Mouse (Mus musculus): Measurements from ENCODE around the gene Rgl1. TPM values are rescaled to one million over a fixed set of nuclear protein-coding genes. Genes with fewer than 3 reads are reported as not detected.

The Rgl1 gene
- polyA plus RNA-seq, 1 experiment from 2014 or later = 13.9 TPM

DNA sequence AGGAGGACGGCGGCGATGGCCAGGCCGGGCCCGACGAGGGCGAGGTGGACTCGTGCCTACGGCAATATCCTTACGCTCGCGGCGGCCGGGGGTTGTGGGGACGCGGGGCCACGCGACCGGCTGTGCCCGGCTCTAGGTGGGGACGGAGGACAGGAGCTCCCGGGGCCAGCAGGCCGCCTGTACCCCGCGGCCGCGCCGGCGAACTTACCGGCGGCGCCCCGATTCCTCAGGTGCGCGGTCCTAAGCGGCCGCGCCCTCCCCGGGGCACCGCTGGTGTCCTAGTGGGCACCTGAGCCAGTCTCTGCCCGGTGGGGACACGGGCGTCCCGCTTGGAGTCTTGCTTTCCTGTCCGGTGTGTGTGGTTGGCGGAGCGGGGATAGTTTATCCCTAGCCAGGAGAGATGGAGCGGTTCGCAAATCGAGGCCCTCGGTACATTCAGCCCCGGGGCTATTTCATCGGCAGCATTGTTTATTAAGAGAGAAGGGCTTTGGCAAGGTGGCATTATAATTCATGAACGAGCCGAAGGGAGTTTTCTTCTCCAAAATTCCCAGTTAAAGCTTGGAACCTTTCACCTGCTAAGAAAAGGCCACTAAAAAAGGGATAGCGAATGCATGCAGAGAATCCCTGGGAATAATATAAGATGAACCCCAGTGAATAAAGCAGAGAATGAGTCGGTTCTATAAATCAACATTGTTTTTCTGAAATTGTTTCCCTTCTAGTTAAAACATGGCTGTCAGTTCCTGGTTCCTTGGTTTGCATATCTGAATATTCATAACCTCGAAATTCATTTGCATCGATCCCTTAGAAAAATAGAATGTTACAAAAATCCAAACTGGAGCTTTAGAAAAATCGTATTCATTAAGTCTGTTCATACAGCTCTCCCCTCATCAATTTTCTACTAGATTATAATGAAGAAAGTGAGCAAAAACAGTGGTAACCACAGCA is 925 bp upstream of the Rgl1 start:
- peak overlapping the region; percentile 91 for H3K27ac ChIP-seq (ENCODE audit: low read length)
- peak; percentile 75 for ATAC-seq
- WGBS = under 1% methylated on average over 58 of the region's 60 CpGs
- H3K36me3 ChIP-seq (ENCODE audit: control insufficient read depth, insufficient read depth, low read length) = peaks cover 6% of the 10 kb centered on the region; the same call in 1 of the 2 replicates
- peaks cover 20% of the 10 kb centered on the region for H3K4me1 ChIP-seq (ENCODE audit: control insufficient read depth, insufficient read depth, low read length)
- H3K9me3 ChIP-seq (replicated peaks; ENCODE audit: control insufficient read depth, low read length, poor library complexity, severe bottlenecking) = no peaks in the 10 kb centered on the region
- peak overlapping the region; percentile 98 for H3K4me3 ChIP-seq (ENCODE audit: low read depth, low read length)
- H3K4me2 ChIP-seq (ENCODE audit: low read length) = peak overlapping the region; percentile 62
- no peaks in the 10 kb centered on the region for H3K27me3 ChIP-seq (ENCODE audit: control insufficient read depth, insufficient read depth, low read depth, low read length)
- H3K9ac ChIP-seq (ENCODE audit: low read depth, low read length) = peak overlapping the region; percentile 97

DNA sequence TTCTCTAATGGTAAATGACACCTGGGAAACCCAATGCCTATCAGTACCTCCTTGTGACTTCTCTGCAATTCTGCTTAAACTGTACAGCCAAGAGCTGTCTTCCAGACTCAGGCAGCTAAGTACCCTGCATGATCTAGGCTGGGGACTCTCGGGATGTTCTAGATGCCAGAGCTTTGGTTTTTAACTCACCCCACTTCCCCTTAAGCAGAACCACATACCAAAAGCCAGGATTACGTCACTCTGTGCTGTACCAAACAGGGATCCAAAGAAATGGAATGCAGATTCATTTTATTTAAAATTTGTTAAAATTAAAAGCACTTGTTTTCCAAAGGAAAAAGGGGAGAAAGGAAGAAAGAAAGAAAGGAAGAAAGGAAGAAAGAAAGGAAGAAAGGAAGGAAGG is 4.4 kb downstream of the Rgl1 start:
- no peak overlapping the region for H3K9ac ChIP-seq (ENCODE audit: low read depth, low read length)
- no peaks in the 10 kb centered on the region for H3K9me3 ChIP-seq (replicated peaks; ENCODE audit: control insufficient read depth, low read length, poor library complexity, severe bottlenecking)
- H3K36me3 ChIP-seq (ENCODE audit: control insufficient read depth, insufficient read depth, low read length) = no peaks in the 10 kb centered on the region
- H3K4me3 ChIP-seq (ENCODE audit: low read depth, low read length) = no peak overlapping the region
- peaks cover 8% of the 10 kb centered on the region for H3K4me1 ChIP-seq (ENCODE audit: control insufficient read depth, insufficient read depth, low read length)
- no peak overlapping the region for H3K27ac ChIP-seq (ENCODE audit: low read length)
- 89% methylated on average over 2 of the region's 2 CpGs for WGBS
- no peak overlapping the region for H3K4me2 ChIP-seq (ENCODE audit: low read length)
- no peak for ATAC-seq
- H3K27me3 ChIP-seq (ENCODE audit: control insufficient read depth, insufficient read depth, low read depth, low read length) = no peaks in the 10 kb centered on the region

DNA sequence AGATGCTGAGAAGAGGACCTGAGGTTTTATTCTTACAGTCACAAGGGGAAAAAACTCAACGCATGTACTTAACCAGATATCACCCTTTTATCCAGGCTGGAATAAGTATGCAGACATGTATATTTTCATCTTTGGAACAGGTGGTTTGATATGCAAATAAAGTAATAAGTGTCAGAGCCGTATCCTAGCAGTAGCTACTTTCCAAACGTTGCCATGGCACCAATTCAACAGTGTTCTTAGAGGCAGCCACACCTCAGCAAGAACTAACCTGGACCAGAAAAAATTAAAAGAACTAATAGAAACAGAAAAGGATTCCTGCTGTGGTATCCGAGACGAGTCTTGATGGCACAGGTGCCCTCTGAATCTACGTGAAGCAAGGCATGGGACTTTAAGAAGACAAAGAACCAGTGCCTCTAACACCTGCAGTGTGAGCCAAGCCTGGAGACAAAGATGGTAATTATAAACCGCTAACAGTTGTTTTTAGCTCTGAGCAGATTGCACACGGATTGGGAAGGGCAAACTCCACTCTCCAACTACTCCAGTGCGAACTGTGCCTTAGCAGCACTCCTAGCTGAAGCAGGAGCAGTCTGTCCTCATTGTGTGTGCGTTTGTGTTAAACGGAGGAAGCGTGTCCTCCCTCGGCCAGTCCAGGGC is 15.7 kb downstream of the Rgl1 start, which contains the start of gene Apobec4:
TSS of gene Apobec4 (plus strand) at position 240 of the 654 bp plus-strand sequence.
- Histone ChIP-seq H3K9me3 (replicated peaks; ENCODE audit: control insufficient read depth, low read length, poor library complexity, severe bottlenecking) (no peaks in the 10 kb centered on the region), H3K4me1 (ENCODE audit: control insufficient read depth, insufficient read depth, low read length) (peaks cover 10% of the 10 kb centered on the region), H3K27me3 (ENCODE audit: control insufficient read depth, insufficient read depth, low read depth, low read length) (no peaks in the 10 kb centered on the region), H3K36me3 (ENCODE audit: control insufficient read depth, insufficient read depth, low read length) (no peaks in the 10 kb centered on the region), H3K4me2 (ENCODE audit: low read length) (peak within 1 kb of the TSS; percentile 20; the same call in 1 of the 2 replicates), H3K27ac (ENCODE audit: low read length) (peak within 1 kb of the TSS; percentile 19), H3K9ac (ENCODE audit: low read depth, low read length) (peak within 1 kb of the TSS; percentile 41; the same call in 1 of the 2 replicates), H3K4me3 (ENCODE audit: low read depth, low read length) (no peak within 1 kb of the TSS)
- peak; percentile 46; the same call in 1 of the 2 replicates for ATAC-seq
- 45% methylated on average over 13 of the region's 13 CpGs for WGBS

DNA sequence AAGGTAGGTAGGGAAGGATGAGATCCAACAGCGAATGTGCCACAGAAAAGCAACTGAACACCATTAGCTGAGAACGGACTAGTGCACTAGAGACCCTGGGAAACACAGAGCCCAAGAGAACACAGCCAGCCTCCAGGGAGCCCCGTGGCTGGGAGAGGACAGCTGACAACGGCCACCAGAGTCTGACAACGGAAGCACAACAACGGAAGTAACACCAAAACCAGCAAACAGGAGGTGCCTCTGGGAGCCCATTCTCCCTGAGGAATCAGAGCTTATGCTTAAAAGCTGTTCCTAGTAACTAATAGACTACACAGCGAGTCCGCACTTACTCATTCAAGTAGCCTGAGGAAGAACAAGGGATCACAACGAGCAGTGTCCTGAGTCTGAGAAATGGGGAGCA is 16.9 kb downstream of the Rgl1 start:
- H3K27ac ChIP-seq (ENCODE audit: low read length) = no peak overlapping the region
- peaks cover 10% of the 10 kb centered on the region for H3K4me1 ChIP-seq (ENCODE audit: control insufficient read depth, insufficient read depth, low read length)
- no peaks in the 10 kb centered on the region for H3K36me3 ChIP-seq (ENCODE audit: control insufficient read depth, insufficient read depth, low read length)
- WGBS = 72% methylated on average over 9 of the region's 9 CpGs
- H3K4me3 ChIP-seq (ENCODE audit: low read depth, low read length) = no peak overlapping the region
- no peak overlapping the region for H3K9ac ChIP-seq (ENCODE audit: low read depth, low read length)
- H3K27me3 ChIP-seq (ENCODE audit: control insufficient read depth, insufficient read depth, low read depth, low read length) = no peaks in the 10 kb centered on the region
- no peak overlapping the region for H3K4me2 ChIP-seq (ENCODE audit: low read length)
- no peaks in the 10 kb centered on the region for H3K9me3 ChIP-seq (replicated peaks; ENCODE audit: control insufficient read depth, low read length, poor library complexity, severe bottlenecking)
- ATAC-seq = no peak

DNA sequence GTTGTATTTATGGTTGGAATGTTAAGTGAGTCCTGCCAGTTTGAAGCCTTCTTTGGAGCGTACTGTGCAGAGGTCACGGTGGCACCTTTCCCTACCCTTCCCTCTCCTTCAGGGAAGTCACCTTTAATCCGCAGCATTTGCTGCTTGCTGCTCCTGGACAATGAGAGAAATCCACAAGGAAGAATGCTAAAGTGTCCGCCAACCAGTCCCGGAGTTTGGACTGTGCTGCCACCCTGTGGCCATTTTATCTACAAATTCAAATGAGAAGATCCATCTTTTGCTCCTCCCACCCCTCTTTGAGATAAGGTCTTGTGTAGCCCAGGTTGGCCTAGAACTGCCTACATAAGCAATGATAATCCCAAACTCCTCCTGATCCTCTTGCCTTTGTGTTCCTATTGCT is 19.7 kb downstream of the Rgl1 start:
- H3K4me1 ChIP-seq (ENCODE audit: control insufficient read depth, insufficient read depth, low read length) = peaks cover 10% of the 10 kb centered on the region
- H3K9me3 ChIP-seq (replicated peaks; ENCODE audit: control insufficient read depth, low read length, poor library complexity, severe bottlenecking) = no peaks in the 10 kb centered on the region
- no peaks in the 10 kb centered on the region for H3K36me3 ChIP-seq (ENCODE audit: control insufficient read depth, insufficient read depth, low read length)
- no peak overlapping the region for H3K9ac ChIP-seq (ENCODE audit: low read depth, low read length)
- WGBS = 2% methylated on average over 5 of the region's 5 CpGs
- no peak overlapping the region for H3K27ac ChIP-seq (ENCODE audit: low read length)
- no peak overlapping the region for H3K4me3 ChIP-seq (ENCODE audit: low read depth, low read length)
- H3K4me2 ChIP-seq (ENCODE audit: low read length) = no peak overlapping the region
- peak; percentile 77 for ATAC-seq
- H3K27me3 ChIP-seq (ENCODE audit: control insufficient read depth, insufficient read depth, low read depth, low read length) = no peaks in the 10 kb centered on the region

DNA sequence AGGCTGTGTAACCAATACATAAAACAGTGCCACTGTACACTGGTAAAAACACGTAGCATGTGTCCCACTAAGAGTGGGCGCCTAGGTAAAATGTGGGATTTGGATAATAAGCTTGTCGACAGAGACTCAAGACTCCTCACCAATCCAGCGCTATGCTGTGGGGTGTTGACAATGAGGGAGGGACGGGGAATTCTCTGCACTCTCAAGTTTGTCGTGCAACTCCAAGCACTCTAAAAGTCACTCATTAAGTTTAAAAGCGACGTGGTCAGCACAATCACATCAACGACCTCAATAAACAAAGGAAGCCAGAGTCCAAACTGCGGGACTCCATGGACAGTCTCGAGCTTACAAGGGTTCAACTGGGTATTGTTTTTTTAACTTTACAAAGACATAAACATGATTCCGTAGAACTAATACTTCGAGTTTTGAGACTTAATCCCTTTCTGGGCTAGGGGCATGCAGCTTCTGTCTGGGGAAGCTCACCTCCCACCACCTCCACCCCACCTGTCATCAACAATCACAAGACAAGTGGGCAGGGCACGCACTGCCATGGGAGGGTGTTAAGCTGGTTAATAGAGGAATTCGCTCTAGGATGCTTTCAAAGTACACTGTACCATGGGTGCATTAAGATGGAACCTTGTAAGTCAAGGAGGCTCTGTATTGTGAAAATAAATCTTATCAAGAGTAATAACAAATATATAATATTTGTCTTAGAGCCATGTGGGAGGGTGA is 22.9 kb downstream of the Rgl1 start:
- Histone ChIP-seq H3K27ac (ENCODE audit: low read length) (no peak overlapping the region), H3K9me3 (replicated peaks; ENCODE audit: control insufficient read depth, low read length, poor library complexity, severe bottlenecking) (no peaks in the 10 kb centered on the region), H3K4me2 (ENCODE audit: low read length) (no peak overlapping the region), H3K27me3 (ENCODE audit: control insufficient read depth, insufficient read depth, low read depth, low read length) (no peaks in the 10 kb centered on the region), H3K4me3 (ENCODE audit: low read depth, low read length) (no peak overlapping the region), H3K36me3 (ENCODE audit: control insufficient read depth, insufficient read depth, low read length) (no peaks in the 10 kb centered on the region), H3K4me1 (ENCODE audit: control insufficient read depth, insufficient read depth, low read length) (no peaks in the 10 kb centered on the region), H3K9ac (ENCODE audit: low read depth, low read length) (no peak overlapping the region)
- ATAC-seq = no peak
- WGBS = 73% methylated on average over 15 of the region's 15 CpGs

DNA sequence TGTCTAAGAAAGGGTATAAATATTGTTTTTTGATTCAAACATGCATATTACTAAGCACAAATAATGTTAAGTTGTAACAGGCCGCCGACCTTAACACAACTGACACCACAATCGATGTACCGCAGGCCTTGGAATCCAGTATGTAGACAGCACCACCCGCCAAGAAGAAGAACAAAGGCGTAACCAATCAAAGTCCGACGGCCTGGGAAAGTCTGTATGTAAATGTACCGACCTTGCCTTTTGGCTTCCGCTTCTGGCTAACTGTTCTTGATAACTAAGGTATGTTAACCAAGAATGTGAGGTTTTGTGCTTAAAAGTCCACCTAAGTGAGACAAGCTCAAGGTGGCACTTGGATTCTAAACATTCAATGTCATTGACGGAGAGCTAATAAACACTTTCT is 26.8 kb downstream of the Rgl1 start:
- Histone ChIP-seq H3K4me1 (ENCODE audit: control insufficient read depth, insufficient read depth, low read length) (no peaks in the 10 kb centered on the region), H3K27ac (ENCODE audit: low read length) (no peak overlapping the region), H3K9me3 (replicated peaks; ENCODE audit: control insufficient read depth, low read length, poor library complexity, severe bottlenecking) (no peaks in the 10 kb centered on the region), H3K4me2 (ENCODE audit: low read length) (no peak overlapping the region), H3K27me3 (ENCODE audit: control insufficient read depth, insufficient read depth, low read depth, low read length) (no peaks in the 10 kb centered on the region), H3K4me3 (ENCODE audit: low read depth, low read length) (no peak overlapping the region), H3K36me3 (ENCODE audit: control insufficient read depth, insufficient read depth, low read length) (no peaks in the 10 kb centered on the region), H3K9ac (ENCODE audit: low read depth, low read length) (no peak overlapping the region)
- 86% methylated on average over 11 of the region's 11 CpGs for WGBS
- ATAC-seq = no peak

DNA sequence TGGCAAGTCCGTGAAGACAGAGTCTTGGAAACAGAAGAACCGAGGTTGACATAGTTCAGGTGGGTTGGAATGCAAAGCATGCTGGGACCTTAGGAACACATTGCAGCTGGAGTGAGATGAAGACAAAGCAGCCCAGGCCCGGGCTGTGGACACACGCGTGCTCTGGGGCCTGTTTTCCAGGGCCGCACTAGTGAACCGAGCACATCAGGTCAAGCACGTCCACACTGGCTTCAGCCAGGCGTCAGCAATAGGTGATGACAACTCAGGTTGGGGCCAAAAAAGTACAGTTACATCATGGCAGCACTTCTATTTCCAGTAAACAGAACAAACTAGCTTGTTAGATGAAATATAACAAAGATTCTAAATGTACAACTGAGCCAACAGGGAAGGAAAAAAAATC is 27.4 kb downstream of the Rgl1 start:
- no peak for ATAC-seq
- 93% methylated on average over 9 of the region's 9 CpGs for WGBS
- H3K9me3 ChIP-seq (replicated peaks; ENCODE audit: control insufficient read depth, low read length, poor library complexity, severe bottlenecking) = no peaks in the 10 kb centered on the region

More for the DNA sequence above, 27.4 kb downstream of the Rgl1 start:
- Histone ChIP-seq H3K27ac (ENCODE audit: low read length) (no peak overlapping the region), H3K4me1 (ENCODE audit: control insufficient read depth, insufficient read depth, low read length) (no peaks in the 10 kb centered on the region), H3K4me2 (ENCODE audit: low read length) (no peak overlapping the region), H3K36me3 (ENCODE audit: control insufficient read depth, insufficient read depth, low read length) (no peaks in the 10 kb centered on the region), H3K27me3 (ENCODE audit: control insufficient read depth, insufficient read depth, low read depth, low read length) (no peaks in the 10 kb centered on the region), H3K4me3 (ENCODE audit: low read depth, low read length) (no peak overlapping the region), H3K9ac (ENCODE audit: low read depth, low read length) (no peak overlapping the region)

Data from midbrain, embryonic 16.5 days (tissue).